Mouse (Mus musculus) hindlimb bud, embryonic 11.5 days (tissue): ENCODE results near the gene Relt.
A peak's percentile ranks its signal among the peaks of the same experiment; 100 is the strongest.
"Not testable (repeated sequence)": the region's sequence is repeated elsewhere in the genome, so short reads cannot be mapped to it uniquely, and the experiment has no call there.

ENCODE experiments used
- DNase-seq: peaks from one replicate; pipeline ENCODE4 v3.0.0-alpha.2; 2012; ENCODE audit warnings: low read depth, low spot score; ENCODE audit errors: extremely low spot score

The Relt gene

DNA sequence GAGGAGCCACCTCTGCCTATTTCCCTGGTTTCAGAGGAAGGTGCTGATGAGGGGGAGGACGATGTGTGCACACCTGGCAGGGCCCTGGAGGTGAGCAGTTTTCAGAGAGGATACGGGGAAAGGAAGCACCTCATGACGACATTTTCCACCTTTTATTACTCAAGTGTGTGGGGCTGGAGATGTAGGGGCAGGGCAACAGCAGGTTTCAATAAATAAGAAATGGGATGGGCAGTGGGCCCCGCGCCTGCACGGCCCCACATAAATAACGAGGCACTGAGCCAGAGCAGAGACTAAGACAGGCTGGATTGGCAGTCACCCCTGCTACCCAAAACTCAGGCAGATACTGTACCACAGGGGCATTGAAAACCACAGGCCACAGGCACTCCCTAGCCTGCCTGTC, 17.2 kb downstream of the Relt start:
- not testable (repeated sequence) for DNase-seq

DNA sequence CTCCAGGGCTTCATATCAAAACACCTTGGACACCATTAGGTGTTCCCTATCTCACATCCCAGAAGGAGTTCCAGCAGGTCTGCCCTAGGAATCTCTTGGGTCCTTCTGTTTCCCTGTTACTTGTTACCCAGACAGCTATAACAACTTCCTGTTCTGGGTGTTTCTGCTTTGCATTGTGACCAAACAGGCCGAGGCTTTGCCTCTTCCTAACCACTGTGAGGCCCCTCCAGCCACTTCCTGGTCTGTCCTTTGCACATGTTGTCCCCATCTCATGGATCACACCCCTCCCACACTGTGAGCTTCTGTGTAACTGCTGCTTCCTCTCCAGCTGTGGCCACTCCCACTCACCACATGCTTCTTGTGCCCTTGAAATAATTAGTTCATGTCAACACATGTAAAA, 17.8 kb downstream of the Relt start:
- DNase-seq: peak; percentile 20

DNA sequence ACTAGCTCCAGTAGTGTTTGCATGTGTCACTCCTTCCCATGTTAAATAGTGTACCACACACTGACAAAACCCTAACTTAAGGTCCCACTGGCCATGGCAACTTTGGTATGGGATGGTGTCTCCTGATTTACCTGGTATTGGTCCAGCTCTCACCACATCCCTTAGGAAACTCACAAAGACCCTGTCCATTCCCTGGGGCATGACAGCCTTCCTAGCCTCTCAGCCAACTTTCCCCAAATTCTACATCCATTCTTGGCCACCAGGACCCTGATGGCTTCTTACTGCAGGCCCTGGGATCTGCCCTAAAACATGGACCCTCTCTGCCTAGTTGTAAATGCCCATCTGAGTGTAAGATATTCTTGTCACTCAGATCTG, 18.2 kb downstream of the Relt start:
- no peak for DNase-seq

DNA sequence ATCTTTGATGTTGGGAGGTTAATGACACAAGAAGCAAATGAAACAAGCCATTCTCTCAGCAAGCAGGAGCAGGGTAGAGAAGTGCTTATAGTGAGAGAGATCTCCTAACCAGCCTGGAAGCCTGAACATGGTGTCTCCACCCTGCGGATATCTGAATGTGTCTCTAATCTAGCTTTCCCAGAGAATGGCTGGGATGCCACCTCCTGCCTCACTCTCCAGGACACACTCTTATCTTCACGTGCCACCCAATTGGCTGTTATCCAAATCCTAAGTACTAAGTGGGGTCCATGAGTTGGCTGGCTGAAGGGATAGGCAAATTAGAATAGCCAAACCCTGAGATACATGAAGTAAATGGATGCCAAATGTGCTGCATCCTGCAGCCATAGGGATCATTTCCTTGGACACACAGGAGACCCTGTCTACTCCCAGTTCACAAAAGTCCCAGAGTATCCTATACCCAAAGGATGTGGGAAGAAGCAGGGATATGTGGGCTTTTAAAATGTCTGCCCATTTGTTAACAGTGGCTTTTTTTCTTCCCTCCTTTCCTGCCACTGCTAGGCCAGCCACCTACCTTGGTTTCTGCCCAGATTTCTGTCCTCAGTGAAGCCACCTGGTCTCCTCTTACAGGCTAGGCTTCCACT, 18.7 kb downstream of the Relt start:
- DNase-seq: no peak

DNA sequence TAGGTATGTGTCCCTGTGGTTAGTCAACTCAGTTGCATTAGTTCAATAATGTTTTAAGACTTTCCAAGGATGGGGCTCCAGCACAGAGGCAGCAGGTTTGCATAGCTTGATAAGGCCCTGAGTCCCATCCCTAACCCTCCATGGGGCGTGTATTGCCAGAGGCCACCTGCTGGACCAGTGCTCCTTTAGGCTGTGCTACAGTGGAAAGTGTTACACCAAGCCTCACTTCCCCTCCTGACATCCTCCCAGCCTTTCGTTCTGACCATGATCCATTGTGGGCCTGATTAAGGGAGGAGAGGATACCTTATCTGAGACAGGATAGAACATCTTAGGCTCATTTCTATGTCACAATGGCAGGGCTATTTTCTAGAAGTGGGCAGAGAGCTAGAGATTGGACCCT, 19.4 kb downstream of the Relt start:
- no peak for DNase-seq

DNA sequence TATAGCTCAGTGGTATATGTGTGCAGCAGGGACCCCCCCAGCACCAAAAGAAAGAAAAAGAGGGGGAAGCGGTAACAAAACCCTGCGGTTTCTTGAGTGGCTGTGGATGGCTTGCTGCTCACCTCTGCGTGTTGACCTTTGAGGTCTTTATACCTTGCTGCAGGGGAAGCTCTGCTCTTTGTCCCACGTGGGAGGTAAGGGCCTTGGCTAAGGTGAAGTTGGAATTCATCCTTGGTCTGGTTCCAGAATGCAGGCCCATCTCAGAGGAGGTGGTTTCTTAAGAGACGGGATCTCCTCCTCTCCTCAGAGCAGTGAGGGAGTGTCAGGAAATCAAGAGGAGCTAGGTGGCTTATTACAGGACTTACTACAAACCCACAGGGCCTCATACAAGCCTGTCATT, 21.1 kb downstream of the Relt start:
- no peak for DNase-seq

DNA sequence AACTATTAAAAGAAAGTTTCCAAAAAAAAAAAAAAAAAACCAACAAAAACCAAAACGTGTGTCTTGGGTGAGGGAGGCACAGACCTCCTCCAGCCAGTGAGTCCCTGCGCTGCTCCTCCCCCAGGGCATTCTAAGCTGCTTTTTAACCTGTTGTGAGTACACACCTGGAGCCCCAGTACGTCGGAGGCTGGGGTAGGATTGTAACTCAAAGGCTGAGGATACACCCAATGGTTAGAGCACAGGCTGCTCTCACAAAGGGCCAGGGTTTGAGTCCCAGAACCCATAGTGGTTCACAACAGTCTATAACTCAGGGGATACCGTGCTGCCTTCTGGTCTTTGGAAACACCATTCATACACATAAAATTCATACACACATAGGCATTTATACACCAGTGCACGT, 21.6 kb downstream of the Relt start:
- no peak for DNase-seq

DNA sequence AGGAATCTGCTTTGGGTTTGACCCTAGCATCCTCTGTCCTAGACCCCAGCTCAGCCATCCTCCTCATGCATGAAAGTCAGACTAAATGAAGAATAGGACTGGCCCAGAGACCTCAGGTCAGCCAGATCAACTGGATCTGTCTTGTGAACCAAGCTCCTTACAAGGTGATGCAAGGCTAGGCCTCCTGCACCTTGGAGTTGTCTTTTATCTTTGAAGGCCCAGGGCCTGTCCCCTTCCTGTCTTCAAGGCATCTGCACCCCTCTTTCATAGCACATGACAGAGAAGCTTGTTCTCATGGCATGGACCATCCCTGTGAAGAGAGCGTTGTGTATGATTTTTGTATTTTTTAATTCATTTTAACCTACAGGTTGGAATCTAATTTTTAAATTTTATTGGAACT, 22.3 kb downstream of the Relt start:
- DNase-seq: no peak

DNA sequence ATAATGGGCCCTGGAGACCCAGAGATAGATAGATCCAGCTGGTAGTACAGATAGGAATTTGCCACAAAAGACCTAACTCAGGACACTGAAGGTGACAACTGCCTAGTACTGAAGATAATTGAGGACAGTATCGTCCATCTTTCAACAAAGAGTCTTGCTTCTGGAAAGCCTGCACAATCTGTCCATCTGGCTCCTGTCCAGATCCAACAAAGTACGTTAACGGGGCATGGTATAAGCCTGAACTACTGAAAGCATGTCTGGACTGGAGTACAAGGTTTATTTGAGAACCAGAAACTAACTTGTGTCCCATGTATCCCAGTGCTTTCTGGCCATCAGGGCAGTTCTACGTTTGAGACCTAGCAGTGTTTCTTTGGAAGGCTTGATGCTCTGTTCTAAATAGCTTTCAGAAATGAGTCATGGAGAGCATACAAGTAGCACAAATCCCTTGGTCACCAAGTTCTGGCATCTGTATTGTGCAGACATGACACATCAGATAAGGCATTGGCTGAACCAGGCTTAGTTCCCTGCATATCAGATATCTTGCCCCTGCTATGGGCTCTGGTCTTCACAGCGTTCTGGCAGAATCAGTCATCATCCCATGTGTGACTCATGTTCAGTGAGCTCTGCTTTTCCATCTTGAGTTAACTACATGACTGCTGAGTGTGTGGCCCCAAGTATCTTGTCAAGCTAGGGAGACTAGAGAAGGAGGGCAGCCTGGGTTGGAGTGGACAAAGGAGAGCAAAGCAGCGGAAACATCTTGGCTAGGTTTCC, 23.4 kb downstream of the Relt start:
- no peak for DNase-seq

DNA sequence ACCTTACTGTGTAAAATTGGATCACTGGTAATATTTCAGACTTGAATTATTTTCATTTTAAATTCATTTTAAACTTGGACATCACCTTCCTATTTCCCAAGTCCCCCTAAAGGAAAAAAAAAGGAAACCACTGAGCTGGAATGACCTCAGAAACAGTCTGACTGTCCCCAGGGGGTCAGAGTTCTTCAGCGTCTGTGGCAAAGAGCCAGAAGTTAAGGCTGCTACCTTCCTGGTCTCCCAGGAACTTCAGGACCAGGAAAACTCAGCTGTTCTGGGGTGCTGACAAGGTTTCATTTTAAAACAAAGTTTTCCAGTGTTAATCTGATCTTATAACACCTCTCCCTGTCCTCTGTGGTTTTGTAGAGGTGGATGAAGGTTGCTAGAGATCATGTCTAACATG, 25.5 kb downstream of the Relt start:
- DNase-seq: no peak

DNA sequence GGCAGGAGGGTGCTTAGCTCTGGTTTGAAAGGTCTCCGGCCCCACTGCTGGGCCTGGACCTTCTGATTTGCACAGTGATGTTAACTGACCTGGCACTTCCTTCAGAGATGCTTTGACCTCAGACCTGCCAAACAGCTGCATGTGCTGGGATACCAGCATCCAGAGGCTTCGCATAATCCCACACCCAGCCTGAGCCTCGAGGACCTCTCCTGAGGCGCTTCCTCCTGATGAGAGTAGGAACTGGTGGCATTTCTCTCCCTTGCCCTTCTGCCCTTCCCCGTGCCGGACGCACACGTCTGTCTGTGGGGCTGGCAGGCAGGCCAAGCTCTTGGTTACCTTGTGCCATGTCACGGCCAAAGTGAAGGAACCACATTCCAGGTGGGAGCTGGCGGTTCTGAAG, 26.6 kb downstream of the Relt start:
- no peak for DNase-seq

DNA sequence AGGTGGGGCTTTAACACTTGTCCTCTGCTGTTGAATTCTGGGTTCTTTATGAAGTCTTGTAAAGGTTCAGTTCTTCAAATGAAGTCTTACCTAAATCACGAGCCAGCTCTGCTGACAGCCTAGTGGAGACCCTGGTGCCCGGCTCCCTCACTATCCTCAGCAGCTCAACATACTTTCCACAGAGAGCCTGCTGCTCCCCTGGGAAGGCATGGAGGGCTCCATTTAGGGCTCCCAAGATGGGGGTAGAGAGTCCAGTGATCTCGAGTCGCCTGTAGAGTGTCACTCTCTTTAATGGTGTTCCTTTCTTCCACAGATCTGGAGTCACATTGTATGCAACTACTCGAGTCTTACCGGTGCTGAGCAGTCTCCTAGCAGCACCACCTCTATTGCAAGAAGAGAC, 27.5 kb downstream of the Relt start:
- DNase-seq: no peak

DNA sequence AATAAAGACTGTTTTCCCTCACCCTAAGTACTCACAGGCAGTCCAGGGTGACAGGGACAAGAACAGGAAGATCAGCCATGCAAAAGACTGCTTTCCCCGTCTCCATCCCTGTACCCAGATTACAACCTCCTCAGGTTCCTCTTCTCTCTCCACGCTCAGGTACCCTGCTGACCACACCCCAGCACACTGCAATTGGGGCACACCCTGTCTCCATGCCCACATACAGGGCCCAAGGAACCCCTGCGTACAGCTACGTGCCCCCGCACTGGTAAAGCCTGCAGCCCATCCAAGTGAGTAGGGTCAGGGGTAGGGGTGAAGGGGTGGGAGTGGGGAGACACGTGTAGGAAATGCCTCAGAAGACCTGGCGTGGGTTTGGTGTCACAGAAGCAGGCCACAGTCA, 28.1 kb downstream of the Relt start:
- no peak for DNase-seq

DNA sequence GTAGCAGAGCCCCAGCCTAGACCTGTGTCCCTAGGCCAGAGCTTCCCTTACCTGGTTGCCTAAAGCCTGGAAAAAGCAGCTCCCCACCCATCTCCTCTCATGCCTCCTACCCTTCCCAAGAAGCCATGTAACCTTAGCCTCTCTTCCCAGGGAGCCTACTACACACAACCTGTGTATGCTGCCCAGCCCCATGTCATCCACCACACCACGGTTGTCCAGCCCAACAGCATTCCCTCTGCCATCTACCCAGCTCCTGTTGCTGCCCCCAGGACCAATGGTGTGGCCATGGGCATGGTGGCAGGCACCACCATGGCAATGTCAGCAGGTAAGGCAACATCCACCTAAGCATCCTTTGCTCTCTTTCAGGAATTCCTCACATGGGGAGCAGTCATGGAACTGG, 29.4 kb downstream of the Relt start:
- no peak for DNase-seq

DNA sequence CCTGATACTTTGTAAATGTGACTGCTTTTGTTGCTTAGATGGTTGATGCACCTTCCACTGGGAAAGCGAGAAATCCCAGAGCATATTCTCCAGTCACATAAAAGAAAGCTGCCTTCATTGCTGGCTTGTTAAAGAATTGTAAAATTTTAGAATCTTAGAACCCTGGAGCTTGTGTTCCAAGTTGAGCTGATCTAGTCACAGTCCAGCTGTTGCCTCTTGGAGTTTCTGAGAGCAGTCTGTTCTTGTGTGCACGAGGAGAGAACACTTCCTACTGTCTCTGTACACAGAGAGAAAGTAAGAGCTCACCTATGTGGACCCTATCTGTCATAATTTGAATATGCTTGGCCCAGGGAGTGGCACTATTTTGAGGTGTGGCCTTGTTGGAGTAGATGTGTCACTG, 34.7 kb downstream of the Relt start:
- DNase-seq: no peak

DNA sequence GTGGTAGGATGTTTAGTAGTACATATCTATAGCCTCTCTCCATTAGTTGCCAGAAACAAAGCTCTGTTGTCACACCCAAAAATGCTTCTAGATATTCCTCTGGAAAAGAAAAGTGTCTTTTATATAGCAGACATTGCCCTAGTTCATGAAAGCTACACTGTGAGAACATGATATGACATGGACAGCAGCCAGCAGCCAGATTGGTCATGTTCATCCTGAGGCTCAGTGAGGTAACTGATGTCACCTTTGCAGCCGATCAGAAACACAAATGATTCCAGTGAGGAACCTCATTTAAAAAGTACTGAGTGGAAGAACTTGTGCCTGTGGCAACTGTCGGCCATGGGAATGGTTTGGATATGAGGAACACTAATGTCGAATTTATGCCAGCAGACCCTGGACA, 38.6 kb downstream of the Relt start:
- no peak for DNase-seq

DNA sequence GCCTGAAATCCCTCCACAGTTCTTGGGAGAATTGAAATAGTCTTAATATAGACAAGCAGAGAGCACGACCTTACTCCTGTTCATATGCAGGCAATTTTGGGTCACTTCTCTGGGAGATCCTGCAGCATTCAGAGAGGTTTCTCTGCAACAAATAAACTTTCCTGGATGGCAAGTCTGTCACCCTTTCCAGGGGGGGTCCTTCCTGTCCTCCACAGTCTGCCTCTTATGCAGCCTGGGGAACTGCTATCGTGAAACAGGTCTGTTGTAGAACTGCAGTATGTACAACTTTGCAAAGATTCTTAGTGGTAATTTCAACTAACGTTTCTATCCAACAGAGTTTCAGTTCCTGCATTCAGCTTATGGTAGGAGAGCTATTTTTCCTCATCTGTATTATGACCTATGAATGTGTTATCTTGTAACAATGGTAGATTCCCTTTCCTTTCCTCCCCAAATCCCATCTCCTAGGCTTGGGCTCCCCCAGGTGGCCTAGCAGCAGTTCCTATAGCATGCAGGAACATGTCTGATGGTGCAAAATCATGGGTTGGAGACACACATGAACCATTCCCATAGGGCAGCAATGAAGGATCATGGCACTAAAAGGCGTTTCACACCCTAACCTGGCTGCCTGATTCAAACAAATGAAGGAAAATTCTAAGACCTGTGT, 44.7 kb downstream of the Relt start:
- DNase-seq: no peak

DNA sequence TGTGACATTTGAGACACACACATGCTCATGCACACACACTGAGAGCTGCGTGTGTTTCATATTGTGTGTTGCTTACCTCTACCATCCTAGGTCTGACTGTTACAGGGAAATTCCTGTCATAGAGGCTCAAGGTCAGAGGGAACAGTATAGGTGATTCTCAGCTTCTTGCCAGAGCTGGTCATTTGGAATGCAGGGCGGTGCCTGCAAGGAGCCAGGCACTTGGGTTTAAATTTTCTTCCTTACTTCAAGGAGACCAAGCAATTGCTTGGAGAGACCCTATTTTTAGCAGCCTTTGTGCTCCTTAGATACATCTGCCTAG, 45.8 kb downstream of the Relt start:
- DNase-seq: no peak

DNA sequence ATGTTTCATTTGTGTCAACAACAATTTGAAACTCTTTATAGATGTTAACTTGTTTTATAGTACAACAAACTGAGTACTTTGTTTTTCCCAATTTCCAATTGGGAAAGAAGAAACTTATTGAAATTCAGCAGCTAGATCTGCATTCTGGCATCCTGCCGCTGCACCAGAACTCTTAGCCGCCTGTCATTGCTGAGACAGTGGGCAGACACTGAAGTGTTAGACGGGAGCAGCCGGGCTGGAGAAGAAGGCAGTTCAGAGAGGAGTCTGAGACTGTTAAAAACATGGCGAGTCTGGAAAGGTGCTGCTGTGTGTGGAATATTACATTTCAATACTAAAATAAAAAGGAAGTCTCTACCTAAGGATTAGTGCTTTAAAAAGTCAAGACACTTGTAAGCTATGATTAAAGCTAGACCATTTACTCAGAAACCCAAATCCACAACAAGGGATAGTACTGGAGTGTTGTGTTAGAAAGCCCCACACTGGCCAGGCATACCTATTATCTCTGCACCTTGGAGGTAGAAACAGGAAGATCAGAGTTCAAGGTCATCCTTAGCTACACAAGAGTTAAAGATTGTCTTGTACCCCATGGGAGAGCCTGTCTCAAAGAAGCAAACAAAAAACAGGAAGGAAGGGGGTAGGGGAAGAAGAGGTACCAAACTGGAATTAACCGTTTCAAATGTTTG, 46.3 kb downstream of the Relt start:
- no peak for DNase-seq

DNA sequence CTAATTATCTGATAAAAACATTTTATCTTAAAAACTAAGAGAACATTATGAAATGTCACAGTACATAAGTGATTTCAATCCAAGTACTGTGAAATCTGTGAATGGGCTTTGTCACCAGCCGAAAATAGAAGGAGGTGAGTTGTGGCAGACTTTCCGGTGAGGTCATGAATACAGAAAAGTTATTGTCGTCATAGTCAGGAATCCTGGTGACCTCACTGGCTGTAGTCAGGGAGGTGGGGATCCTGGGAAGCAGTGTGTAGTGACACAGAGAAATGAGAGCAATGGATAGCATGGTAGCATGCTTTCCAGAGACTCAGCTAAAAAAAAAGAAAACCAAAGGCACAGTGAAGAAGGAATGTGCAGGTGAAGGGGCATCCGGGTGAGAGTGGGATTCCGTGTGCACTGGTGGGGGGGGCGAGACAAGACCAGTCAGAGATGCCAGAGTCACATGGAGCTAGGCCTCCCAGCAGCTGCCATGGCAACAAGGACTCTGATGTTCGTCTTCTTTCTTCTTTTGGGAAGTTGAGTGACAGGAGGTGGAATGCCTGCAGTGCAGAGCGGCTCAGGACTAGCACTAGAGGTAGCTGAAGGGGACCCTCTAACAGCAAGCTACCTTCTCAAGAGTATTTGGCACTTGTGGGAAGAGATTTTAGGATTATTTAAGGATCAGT, 47.2 kb downstream of the Relt start:
- DNase-seq: no peak

DNA sequence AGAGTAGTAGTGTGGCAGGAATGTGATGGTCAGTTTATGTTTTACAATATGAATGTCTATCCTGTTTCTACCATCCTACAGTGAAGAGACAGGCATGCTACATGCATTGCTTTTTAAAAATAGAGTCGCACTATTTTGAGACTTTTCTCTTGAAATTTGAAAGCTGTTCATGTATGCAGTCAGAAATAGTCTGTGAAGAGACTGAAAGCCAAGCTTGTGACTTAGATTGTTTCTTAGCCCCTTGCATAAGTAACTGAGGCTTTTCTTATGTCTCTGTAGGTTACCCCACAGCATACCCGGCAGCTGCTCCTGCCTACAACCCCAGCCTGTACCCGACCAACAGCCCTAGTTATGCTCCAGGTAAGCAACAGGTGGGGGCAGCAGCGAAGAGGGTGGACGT, 50.6 kb downstream of the Relt start:
- DNase-seq: no peak

DNA sequence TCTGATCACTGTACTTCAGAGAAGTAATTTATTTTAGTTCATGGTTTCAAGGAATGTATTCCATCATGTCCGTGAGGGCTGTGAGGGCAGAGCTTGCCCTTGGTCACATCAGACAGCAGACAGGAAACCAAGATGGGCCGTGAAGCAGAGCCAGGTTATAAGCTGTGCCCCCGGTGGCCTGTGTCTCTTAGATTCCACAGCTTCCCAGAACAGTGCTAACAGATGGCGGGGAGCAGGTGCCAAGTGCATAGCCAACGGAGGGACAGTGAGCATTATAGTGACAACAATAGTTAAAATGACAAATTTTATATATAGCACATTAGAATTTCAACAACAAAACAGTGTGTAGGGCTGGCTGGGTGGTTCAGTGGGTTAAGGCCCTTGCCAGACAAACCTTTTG, 51.3 kb downstream of the Relt start:
- no peak for DNase-seq
